Mouse (Mus musculus) frontal cortex, adult (tissue): ENCODE results near the gene Enoph1.

Experiments used
- ATAC-seq: cut with Nextera tagmentation; 2 replicates; pipeline ENCODE4 v1.9.2; 2017; ENCODE audit warnings: mild to moderate bottlenecking, moderate library complexity, mixed read lengths; ENCODE audit not compliant: low TSS enrichment

The Enoph1 gene

DNA sequence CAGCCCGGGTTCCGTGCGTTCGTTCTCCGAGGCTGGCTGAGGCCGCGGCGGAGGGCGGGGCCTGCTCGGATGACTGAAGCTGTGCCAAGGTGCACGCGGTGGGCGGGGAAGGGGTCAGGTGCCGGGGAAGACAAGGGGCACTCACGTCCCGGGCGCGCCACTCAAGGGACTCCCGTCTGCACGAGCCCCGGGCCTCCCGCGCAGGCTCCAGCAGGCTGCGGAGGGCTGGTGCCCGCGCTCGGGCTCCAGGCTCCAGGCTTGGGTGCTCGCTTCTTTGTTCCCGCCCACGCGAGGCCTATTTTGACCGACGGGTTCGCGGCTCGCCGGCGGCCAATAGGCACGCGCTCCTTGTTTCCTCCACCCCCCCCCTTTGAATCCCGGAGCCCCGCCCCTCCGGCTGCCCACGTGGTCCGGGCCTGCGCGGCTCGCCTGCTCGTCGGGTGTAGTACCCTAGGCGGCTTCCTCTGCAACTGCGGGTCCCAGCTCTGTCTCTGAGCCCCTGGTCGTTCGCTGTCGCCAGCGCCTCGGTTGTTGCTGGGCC, at the start of gene Enoph1, which contains the start of gene Hnrnpdl:
TSS of gene Enoph1 (plus strand) at position 384 of the 541 bp plus-strand sequence.
TSS of gene Hnrnpdl (minus strand) at position 63 of the 541 bp plus-strand sequence.
- ATAC-seq = peak; percentile 57

- no peak for ATAC-seq
These were observed 45.6 kb upstream of the Enoph1 start for GRCm38 (mm10) chr5:99994166-99994565.

DNA sequence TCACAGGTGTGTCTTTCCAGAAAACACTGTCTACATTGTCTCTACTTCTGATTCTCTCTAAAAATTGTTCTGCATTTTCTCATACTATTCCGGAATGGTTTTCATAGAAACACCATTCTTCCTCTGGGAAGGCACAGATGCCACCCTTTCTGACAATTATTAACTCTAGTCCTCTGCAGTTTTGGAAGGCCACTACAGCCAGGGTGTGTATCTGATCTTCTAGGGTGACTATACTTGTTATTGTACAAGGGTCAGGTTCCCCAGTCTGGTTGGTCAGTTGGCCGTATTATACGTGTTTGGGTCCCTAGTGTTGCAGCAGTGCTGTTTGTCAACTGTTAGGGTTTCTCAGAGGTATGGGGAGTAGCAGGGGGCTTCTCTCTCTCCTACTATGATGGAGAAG, 45.1 kb upstream of the Enoph1 start:
- ATAC-seq = no peak

DNA sequence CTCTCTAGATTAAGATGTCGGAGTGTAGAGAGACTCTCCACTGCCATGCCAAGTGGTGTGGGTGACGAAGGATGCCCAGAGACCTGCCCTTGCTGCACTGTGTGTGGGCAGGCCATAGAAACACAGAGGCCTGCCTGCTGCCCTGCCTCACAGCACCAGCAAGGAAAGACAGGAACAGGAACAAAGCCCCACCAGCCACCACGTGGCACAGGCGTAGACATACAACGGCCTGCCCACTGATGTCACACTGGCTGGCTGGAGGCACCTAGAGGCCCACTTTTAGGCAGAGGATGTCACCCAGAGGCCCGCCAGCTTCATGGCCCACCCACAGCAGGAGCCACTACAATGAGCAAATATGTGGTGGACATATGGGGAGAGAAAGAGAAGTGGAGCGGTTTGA, 39.7 kb upstream of the Enoph1 start:
- ATAC-seq = no peak

DNA sequence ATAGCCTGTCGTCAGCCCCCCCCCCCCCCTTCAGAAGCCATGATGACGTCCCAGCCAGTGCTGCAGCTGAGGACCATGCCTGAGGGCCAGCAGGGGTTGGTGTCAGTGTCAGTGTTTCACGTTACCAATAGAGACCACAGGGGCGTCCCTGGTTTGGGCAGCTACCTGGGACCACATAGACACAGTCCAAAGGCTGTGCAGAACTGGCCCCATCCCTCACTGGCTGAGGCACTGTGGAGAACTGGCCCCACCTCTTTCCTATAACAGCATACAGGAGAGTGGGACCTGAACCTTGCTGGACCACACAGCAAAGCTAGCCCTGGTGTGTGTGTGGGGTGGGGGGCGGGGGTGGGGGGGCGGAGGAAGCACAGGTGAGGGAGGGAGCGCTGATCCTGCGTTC, 39.3 kb upstream of the Enoph1 start:
- no peak for ATAC-seq

GRCm38 (mm10) chr5:100003895-100004294, 35.9 kb upstream of the Enoph1 start:
- no peak for ATAC-seq

DNA sequence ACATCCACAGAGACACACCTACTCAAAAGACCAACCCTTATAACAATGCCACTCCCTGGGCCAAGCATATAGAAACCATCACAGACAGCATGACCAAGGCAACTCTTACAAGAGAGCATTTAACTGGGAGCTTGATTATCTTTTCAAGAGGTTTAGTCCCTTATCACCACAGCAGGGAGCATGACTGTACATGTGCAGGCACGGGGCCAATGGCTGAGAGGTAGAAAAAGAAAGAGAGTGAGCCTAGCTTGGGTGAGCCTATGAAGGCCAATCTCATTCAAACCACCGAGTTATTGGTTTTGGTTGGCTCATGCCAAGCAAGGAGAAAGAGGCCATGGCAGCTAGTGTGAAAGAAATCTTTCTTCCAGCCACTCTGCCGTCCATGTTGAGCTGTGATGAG, 34.4 kb upstream of the Enoph1 start:
- no peak for ATAC-seq

- ATAC-seq = no peak
These were observed 33.9 kb upstream of the Enoph1 start for GRCm38 (mm10) chr5:100005896-100006295.

- ATAC-seq = no peak
These were observed 33.3 kb upstream of the Enoph1 start for GRCm38 (mm10) chr5:100006324-100007039.

GRCm38 (mm10) chr5:100007040-100007375, 32.8 kb upstream of the Enoph1 start:
- no peak for ATAC-seq

GRCm38 (mm10) chr5:100008485-100008884, 31.3 kb upstream of the Enoph1 start:
- no peak for ATAC-seq

DNA sequence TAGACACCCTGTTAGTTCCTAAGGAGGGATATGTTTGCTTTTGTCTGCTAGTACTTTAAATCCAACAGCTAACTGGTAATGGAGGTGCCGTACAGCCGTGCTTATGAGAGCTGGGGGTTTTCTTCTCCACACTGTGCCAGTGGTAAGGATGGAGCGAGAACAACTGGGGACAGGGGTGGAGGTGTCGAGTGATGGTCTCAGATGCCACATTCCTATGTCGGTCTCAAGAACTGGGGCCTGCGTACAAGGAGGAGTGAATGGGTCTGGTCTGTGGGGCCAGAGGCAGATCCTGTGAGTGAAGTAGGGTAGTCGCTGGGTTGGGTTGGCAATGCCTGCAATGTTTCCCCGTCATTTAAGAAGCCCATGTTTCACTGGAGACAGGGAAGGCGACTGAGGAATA, 27.2 kb upstream of the Enoph1 start:
- no peak for ATAC-seq

- ATAC-seq = no peak
These were observed 19.7 kb upstream of the Enoph1 start for GRCm38 (mm10) chr5:100020089-100020488.

GRCm38 (mm10) chr5:100024403-100024802, 15.4 kb upstream of the Enoph1 start:
- ATAC-seq = no peak

DNA sequence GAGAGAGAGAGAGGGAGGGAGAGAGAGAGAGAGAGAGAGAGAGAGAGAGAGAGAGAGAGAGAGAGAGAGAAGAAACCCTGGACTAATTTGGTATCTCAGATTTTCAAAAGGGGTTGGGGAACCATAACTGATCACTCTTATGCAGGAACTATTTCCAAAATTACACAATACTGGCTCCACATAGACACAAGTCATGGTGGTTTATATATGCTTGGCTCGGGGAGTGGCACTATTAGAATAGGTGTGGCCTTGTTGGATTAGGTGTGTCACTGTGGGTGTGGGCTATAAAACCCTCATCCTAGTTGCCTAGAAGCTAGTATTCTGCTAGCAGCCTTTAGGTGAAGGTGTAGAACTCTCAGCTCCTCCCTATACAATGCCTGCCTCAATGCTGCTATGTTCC, 14.9 kb upstream of the Enoph1 start:
- ATAC-seq = no peak

GRCm38 (mm10) chr5:100030069-100030468, 9.7 kb upstream of the Enoph1 start:
- ATAC-seq = peak; percentile 60

GRCm38 (mm10) chr5:100032107-100032506, 7.7 kb upstream of the Enoph1 start:
- ATAC-seq = no peak

DNA sequence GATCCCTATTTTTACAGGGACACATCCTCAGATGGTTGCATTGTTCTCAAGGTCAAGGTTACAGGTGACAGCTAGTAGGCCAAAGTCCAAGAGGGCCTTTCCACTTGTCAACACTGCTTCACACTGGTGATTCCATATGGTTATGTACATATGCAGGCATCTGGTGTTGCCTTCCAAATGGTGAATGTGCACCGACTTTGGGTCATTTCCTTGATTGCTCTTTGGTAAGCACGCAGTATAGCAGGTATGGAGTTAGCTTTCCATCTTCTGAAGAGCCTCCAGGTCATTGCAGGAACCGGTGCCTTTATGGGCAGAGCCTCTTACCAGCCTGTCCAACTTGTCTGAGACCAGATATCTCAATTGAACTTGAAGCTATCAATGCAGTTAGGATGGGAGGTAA, 7.1 kb upstream of the Enoph1 start:
- no peak for ATAC-seq

- ATAC-seq = no peak
These were observed 3.8 kb upstream of the Enoph1 start for GRCm38 (mm10) chr5:100035950-100036349.

- no peak for ATAC-seq
These were observed 3.1 kb upstream of the Enoph1 start for GRCm38 (mm10) chr5:100036681-100037080.

- peak; percentile 35 for ATAC-seq
These were observed 1.6 kb upstream of the Enoph1 start for GRCm38 (mm10) chr5:100037965-100038713.

DNA sequence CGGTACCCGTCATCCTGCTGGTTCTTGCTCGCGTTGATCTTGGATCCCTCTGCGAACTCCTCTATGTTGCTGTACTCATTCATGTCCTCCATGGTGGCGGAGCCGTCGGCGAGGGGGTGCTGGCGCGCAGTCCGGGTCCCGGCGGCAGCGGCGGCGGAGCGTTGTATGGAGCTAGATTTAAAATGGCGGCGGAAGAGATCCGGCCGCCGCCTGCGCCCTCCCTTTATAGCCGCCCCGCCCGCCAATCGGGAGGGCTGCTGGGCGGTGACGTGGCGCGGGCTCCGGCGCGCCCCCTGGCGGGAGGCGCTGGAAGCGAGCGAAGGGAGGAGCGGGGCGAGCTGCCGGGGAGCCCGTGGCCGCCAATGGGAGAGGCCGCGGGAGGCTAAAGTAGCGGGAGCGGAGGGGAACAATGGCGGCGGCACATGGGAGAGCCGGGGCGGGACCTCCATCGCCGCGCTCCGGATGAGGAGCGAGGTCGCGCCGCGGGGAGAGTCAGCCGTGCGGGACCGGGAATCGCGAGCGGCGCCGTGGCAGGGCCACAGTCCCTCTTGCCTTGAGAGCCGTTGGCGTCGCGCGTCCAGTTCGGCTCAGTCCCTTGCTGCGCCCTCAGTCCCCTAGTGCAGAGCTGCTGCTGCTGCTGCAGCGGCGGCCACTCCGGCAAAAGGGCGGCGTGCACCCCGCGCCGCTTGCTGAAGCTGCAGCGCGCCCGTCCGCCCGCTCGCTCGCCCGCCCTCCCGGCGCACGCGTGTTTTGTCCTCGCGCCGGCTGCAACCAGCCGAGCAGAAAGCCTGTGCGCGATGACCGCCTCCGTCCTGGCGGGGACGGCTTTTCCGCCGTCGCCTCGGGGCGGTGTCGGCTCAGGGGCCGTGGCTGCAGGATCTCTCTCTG, 827 bp upstream of the Enoph1 start:
- peak; percentile 56 for ATAC-seq
